Mouse (Mus musculus) natural killer cell, adult 2 months (primary cell): Measurements from ENCODE around the gene Bbs4.
"Not testable (repeated sequence)": the region's sequence is repeated elsewhere in the genome, so short reads cannot be mapped to it uniquely, and the experiment has no call there.

Source experiments
- DNase-seq, 2 experiments: peaks; one replicate each; pipeline ENCODE4 v3.0.0; 2022; ENCODE audit warnings: low spot score in 2 of 2

The Bbs4 gene

DNA sequence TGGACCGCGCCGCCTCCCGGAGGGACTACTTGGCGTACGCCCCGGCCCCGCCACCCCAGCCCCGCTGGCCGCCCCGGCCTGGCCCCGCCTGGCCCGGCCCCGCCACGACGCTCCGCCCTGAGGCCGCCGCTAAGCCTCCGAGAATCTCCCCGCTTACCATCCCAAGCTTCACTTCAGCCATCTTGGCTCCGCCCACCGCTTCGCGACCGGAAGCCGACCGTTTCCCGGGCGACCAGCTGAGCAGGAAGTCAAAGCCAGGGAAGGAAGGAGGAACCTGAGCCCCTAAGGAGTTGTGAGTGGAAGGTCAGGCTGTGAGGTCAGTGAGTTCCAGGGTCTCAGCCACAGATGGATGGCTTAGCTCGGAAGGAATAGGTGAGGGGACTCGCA, at the start of gene Bbs4:
Gene Bbs4 (minus strand): TSS at position 256 of the 387 bp plus-strand sequence.
- DNase-seq: peak; percentile 76 to 81

DNA sequence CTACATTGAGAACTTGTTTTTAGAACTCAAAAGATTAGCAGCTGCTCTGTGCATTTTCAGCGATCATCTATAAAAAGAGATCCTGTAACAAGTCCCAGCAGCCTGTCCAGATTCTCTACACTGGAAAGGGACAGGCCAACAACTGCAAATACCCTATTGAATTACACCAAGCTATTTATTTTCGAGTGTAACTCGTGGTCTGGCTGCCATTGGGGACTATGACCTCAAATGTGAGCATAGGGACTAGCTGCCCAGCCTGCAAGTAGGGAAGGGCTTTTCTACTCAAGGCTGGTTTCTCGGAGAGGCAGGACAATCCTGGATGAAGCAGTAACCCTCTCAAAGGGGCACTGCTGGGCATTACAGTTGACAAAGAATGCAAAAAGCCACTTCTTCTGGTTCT, 35.8 kb upstream of the Bbs4 start:
- DNase-seq: no peak

GRCm38 (mm10) chr9:59388311-59388710, 35.0 kb upstream of the Bbs4 start:
- no peak for DNase-seq

GRCm38 (mm10) chr9:59387461-59387860, 34.2 kb upstream of the Bbs4 start:
- no peak for DNase-seq

DNA sequence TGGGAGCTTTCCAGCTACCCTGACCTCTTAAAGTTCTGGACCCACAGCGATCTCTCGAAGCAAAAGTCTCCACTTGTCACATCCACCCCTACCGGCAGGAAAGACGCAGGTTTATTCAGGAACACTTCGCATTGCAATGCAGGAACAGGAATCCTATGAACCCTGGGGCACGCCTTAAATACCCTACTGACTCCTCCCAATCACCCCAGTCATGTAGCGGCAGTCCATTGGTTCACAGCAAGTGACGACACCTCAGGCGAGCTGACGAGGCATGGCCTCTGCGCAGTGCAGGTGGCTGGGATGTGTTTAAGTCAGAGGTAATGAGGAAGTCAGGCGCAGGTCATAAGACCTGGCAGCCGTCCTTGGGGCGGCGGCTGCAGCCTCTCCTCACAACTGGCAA, 22.3 kb upstream of the Bbs4 start:
- DNase-seq: no peak

DNA sequence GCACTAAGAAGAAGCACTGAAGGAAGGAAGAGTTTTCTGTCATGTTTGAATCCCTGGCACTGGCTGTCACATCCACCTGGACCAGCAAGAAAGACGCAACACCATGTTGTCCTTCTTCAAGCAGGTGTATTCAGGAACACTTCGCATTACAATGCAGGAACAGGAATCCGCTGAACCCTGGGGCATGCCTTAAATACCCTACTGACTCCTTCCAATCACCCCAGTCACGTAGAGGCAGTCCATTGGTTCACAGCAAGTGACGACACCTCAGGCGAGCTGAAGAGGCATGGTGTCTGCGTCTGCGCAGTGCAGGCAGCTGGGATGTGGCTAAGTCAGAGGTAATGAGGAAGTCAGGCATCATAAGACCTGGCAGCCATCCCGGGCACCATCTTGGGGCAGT, 16.3 kb upstream of the Bbs4 start:
- DNase-seq: no peak

DNA sequence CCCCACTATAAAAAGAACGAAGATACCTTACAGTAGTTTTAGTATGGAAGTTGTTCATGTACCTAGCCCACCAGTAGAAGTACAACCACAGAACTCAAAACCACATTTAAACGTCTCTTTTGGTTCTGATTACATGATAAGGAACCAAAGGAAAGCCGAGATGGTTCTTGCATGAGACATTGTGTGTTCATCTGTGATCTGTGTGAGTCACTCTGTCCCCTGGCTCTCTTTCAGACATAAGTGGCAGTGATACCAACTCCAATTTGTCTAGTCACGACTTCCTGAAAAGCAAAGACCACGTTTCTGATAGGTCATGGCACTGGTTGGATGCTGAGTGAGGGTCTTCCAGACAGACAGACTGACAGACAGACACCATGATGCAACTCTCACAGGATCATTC, 15.9 kb upstream of the Bbs4 start:
- DNase-seq: no peak

GRCm38 (mm10) chr9:59360487-59360886, 7.2 kb upstream of the Bbs4 start:
- DNase-seq: not testable (repeated sequence)

DNA sequence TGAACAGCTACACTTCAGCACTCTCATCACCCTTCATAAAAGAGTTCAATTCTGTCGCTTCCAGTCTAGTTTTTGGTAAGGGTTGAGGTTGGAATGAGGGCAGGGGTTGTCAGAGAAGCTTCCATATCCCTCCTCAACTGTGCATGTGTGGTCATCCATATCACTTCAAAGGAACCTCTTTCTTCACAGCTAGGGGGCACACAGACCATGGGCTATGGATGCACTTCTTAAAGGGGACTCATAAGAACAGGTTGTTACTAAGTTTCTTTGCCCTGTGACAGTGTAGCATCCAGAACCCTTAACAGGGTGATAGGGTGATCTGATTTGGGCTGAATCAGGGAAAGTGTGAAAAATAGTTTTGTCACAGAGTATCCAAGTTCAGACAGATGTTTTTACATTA, 4.7 kb upstream of the Bbs4 start:
- DNase-seq: not testable (repeated sequence)

GRCm38 (mm10) chr9:59352586-59353252, 589 bp downstream of the Bbs4 start:
- DNase-seq: no peak

- DNase-seq: no peak
These were observed 7.1 kb downstream of the Bbs4 start for GRCm38 (mm10) chr9:59346176-59346575.

- peak in 1 of 2 experiments; percentile 25 for DNase-seq
These were observed 13.3 kb downstream of the Bbs4 start for GRCm38 (mm10) chr9:59340002-59340401.

- no peak for DNase-seq
These were observed 14.2 kb downstream of the Bbs4 start for GRCm38 (mm10) chr9:59339107-59339506.

DNA sequence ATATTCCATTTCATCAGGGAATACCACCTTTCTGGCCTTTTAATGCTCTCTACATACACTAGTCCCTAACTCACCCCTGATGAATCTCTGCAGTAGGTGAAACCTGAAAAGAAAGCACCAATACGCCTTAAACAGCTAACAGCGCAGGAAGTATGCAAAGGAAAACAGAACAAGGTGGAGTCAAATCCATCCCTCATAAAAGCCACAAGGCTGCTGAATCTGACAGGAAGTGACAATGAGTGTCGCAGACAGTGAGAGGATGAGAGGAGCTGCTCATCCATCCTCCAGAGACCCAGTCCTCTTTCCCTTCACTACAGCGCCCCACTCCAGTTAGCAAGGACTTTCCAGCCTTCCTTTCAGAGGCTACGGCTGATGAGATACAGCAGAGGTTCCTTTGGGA, 14.9 kb downstream of the Bbs4 start:
- no peak for DNase-seq

GRCm38 (mm10) chr9:59337889-59338288, 15.4 kb downstream of the Bbs4 start:
- no peak for DNase-seq

- no peak for DNase-seq
These were observed 16.8 kb downstream of the Bbs4 start for GRCm38 (mm10) chr9:59336539-59336938.

- DNase-seq: no peak
These were observed 23.3 kb downstream of the Bbs4 start for GRCm38 (mm10) chr9:59330055-59330454.

DNA sequence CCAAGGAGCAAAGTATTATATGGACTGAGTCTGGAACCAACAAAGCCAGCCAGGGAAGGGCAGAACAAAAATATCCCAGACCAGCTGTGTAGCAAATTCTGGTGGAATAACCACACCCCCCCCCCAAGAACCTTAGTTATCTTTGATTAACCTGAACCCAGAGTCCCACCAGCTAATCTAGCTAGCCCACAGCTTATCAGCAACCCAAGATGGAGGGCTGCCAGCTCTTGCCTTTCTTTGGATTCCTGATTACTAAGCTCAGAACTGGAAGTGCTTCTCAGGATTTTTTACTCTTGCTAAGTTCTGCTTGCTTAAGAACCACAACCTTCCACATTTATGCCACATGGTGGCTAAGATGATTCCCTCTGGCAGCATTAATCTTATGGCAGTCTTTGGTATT, 29.0 kb downstream of the Bbs4 start:
- no peak for DNase-seq

DNA sequence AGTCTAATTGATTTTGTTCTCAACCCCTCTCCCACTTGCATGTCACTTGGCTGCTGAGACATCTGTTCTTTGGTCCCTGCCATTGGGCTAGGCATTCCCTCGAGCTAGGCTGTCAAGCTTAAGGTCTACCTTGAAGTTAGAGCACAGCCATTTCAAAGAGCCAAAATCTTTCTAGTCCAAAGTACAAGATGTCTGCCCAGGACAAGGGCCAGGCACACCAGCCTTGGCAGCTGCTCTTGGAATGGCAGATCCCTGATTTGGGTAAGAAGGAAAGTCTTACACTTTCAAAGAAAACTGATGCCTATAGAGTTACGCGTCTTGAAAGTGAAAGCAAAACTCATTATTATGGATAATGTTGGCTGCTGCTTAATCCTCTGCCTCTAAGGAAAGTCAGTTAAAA, 37.1 kb downstream of the Bbs4 start:
- DNase-seq: no peak

GRCm38 (mm10) chr9:59311284-59311670, 42.0 kb downstream of the Bbs4 start:
- no peak for DNase-seq

- DNase-seq: no peak
These were observed 42.6 kb downstream of the Bbs4 start for GRCm38 (mm10) chr9:59310582-59311283.

DNA sequence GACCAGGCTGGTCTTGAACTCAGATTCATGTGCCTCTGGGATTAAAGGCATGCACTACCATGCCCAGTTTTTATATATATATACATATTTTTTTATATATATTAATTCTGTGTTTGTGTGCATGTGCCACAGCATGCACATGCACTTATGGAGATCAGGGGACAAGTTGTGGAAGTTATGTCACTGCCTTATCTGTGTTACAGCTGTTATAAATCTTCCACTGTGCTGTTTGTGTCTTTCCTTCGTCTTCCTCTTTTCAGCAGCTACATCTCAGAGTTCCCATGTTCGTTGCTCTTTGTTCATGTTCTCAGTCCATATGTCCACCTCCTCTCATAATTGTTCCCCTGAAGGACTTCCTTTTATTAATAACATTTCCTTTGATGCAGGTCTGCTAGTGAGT, 45.4 kb downstream of the Bbs4 start:
- DNase-seq: no peak

- no peak for DNase-seq
These were observed 56.9 kb downstream of the Bbs4 start for GRCm38 (mm10) chr9:59296419-59296818.

- no peak for DNase-seq
These were observed 60.8 kb downstream of the Bbs4 start for GRCm38 (mm10) chr9:59292493-59292875.
